Mouse (Mus musculus): ENCODE measurements around the gene Ubxn7. TPM values are rescaled to one million over a fixed set of nuclear protein-coding genes. Genes with fewer than 3 reads are reported as not detected.

The Ubxn7 gene
- polyA plus RNA-seq, 1 experiment from 2014 or later: 24.6 TPM

DNA sequence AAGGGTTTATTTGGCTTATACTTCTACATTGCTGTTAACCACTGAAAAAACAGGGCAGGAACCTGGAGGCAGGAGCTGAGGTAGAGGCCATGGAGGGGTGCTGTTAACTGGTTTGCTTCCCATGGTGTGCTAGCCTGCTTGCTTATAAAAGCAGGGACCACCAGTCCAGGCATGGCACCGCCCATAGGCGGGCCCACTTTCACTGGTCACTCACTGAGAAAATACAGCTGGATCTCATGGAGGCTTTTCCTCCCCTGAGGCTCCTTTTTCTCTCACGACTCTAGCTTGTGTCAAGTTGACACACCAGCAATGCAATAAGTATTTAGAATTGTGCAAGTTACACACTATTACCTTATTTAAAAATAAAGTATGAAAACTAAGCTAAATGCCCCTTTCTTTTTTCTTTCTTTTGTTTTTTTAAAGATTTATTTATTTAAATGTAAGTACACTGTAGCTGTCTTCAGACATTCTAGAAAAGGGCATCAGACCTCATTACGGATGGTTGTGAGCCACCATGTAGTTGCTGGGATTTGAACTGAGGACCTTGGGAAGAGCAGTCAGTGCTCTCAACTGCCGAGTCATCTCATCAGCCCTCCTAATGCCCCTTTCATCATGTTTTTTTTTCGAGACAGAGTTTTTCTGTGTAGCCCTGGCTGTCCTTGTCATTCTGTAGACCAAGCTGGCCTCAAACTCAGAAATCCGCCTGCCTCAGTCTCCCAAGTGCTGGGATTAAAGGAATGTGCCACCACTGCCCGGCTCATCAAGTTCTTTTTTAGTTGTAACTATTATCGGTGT lies 984 bp upstream of the Ubxn7 start:
- Histone ChIP-seq H3K4me1 (replicated peaks) (peaks cover 12% of the 10 kb centered on the region), H3K4me3 (peak overlapping the region; percentile 23; the same call in 1 of the 2 replicates), H3K27ac (ENCODE audit: poor library complexity, severe bottlenecking) (peak overlapping the region; percentile 68), H3K36me3 (no peaks in the 10 kb centered on the region), H3K27me3 (replicated peaks) (no peaks in the 10 kb centered on the region), H3K9ac (peak overlapping the region; percentile 54; the same call in 1 of the 2 replicates), H3K9me3 (replicated peaks) (no peaks in the 10 kb centered on the region), H3K4me2 (peak overlapping the region; percentile 43)
- 45% methylated on average over 9 of the region's 9 CpGs for WGBS
- no peak for ATAC-seq (ENCODE audit: insufficient number of reproducible peaks, low FRiP score)

DNA sequence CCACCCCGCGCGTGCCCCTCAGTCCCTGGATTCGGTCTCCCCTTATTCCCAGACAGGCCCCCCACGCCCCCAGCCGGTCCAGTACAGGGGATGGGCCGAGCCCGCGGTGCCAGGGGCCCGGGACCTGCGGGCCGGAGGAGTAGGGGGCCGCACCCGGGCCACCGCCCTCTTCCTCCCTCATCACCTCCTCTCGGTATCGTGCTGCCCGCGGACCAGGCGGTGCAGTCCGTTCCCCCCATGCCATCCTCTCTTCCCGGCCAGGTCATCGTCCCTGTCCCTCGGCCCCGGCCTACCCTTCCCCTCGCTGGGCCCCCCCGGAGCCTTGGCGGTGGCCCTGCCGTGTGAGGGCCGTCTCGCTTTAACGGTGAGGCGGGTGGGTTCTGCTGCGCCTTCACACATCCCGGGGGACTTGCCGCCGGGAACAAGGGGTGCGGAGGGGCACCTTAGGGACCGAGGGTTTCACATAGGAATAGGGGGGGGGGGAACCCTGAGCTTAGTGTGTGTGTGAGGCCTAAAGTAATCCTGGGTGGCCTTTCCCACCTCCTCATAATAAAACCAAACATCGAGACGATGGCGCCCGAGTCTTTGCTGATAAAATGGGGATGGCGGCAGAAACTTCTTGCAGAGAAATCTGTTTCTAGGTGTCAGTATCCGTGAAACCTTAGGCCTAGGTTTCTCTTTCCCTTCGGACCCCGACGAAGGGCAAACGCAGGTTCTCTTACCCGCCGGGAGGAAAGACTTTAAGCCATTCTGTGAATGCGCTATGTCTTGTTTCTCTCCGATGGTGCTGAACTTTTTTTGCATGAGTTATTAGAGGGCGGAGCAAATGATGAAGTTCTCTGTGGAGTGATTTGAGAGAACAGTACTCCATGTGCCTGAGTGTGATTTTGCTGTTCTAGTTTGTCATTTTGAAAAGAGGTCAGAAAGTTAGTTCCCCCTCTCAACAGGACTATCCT lies 777 bp downstream of the Ubxn7 start:
- Histone ChIP-seq H3K4me3 (peak overlapping the region; percentile 95), H3K4me1 (replicated peaks) (peaks cover 24% of the 10 kb centered on the region), H3K27me3 (replicated peaks) (no peaks in the 10 kb centered on the region), H3K9ac (peak overlapping the region; percentile 93), H3K4me2 (peak overlapping the region; percentile 63), H3K27ac (ENCODE audit: poor library complexity, severe bottlenecking) (peak overlapping the region; percentile 92), H3K36me3 (no peaks in the 10 kb centered on the region), H3K9me3 (replicated peaks) (no peaks in the 10 kb centered on the region)
- ATAC-seq (ENCODE audit: insufficient number of reproducible peaks, low FRiP score): peak; percentile 80
- under 1% methylated on average over 54 of the region's 54 CpGs for WGBS

- Histone ChIP-seq H3K9me3 (replicated peaks) (no peaks in the 10 kb centered on the region), H3K4me3 (no peak overlapping the region), H3K9ac (no peak overlapping the region), H3K27ac (ENCODE audit: poor library complexity, severe bottlenecking) (no peak overlapping the region), H3K27me3 (replicated peaks) (no peaks in the 10 kb centered on the region), H3K36me3 (no peaks in the 10 kb centered on the region), H3K4me2 (no peak overlapping the region), H3K4me1 (replicated peaks) (peaks cover 29% of the 10 kb centered on the region)
- ATAC-seq (ENCODE audit: insufficient number of reproducible peaks, low FRiP score): no peak
- 87% methylated on average over 5 of the region's 5 CpGs for WGBS
Measured at GRCm38 (mm10) chr16:32335146-32335545, 3.1 kb downstream of the Ubxn7 start.

- 65% methylated on average over 7 of the region's 7 CpGs for WGBS
Measured at GRCm38 (mm10) chr16:32336026-32336780, 4.1 kb downstream of the Ubxn7 start.

GRCm38 (mm10) chr16:32337001-32337400 lies 4.9 kb downstream of the Ubxn7 start:
- no peaks in the 10 kb centered on the region for H3K9me3 ChIP-seq (replicated peaks)
- H3K4me3 ChIP-seq: no peak overlapping the region
- no peaks in the 10 kb centered on the region for H3K27me3 ChIP-seq (replicated peaks)
- 0 out of 2 replicates have a peak overlapping the region, but pooled peaks have one; percentile 14 for H3K27ac ChIP-seq (ENCODE audit: poor library complexity, severe bottlenecking)
- H3K9ac ChIP-seq: no peak overlapping the region
- ATAC-seq (ENCODE audit: insufficient number of reproducible peaks, low FRiP score): no peak
- H3K36me3 ChIP-seq: no peaks in the 10 kb centered on the region
- H3K4me2 ChIP-seq: no peak overlapping the region
- peaks cover 34% of the 10 kb centered on the region for H3K4me1 ChIP-seq (replicated peaks)

More at GRCm38 (mm10) chr16:32336026-32336780, 4.1 kb downstream of the Ubxn7 start:
- no peak for ATAC-seq (ENCODE audit: insufficient number of reproducible peaks, low FRiP score)
- Histone ChIP-seq H3K4me3 (no peak overlapping the region), H3K4me1 (replicated peaks) (peaks cover 34% of the 10 kb centered on the region), H3K4me2 (no peak overlapping the region), H3K9ac (no peak overlapping the region; the same call in 1 of the 2 replicates), H3K36me3 (no peaks in the 10 kb centered on the region), H3K27me3 (replicated peaks) (no peaks in the 10 kb centered on the region), H3K9me3 (replicated peaks) (no peaks in the 10 kb centered on the region), H3K27ac (ENCODE audit: poor library complexity, severe bottlenecking) (no peak overlapping the region)

- Histone ChIP-seq H3K4me2 (no peak overlapping the region), H3K27ac (ENCODE audit: poor library complexity, severe bottlenecking) (peak overlapping the region; percentile 27; the same call in 1 of the 2 replicates), H3K36me3 (no peaks in the 10 kb centered on the region), H3K4me1 (replicated peaks) (peaks cover 33% of the 10 kb centered on the region), H3K4me3 (no peak overlapping the region), H3K9ac (no peak overlapping the region), H3K27me3 (replicated peaks) (no peaks in the 10 kb centered on the region), H3K9me3 (replicated peaks) (no peaks in the 10 kb centered on the region)
- no peak for ATAC-seq (ENCODE audit: insufficient number of reproducible peaks, low FRiP score)
- WGBS: 47% methylated on average over 1 of the region's 1 CpGs
Measured at GRCm38 (mm10) chr16:32340451-32340850, 8.4 kb downstream of the Ubxn7 start.

GRCm38 (mm10) chr16:32345521-32345920 lies 13.5 kb downstream of the Ubxn7 start:
- no peak overlapping the region for H3K9ac ChIP-seq
- H3K4me3 ChIP-seq: no peak overlapping the region
- H3K4me1 ChIP-seq (replicated peaks): peaks cover 13% of the 10 kb centered on the region
- H3K36me3 ChIP-seq: no peaks in the 10 kb centered on the region
- H3K27me3 ChIP-seq (replicated peaks): no peaks in the 10 kb centered on the region
- H3K27ac ChIP-seq (ENCODE audit: poor library complexity, severe bottlenecking): no peak overlapping the region
- H3K9me3 ChIP-seq (replicated peaks): no peaks in the 10 kb centered on the region
- no peak for ATAC-seq (ENCODE audit: insufficient number of reproducible peaks, low FRiP score)
- no peak overlapping the region for H3K4me2 ChIP-seq

- H3K4me1 ChIP-seq (replicated peaks): peaks cover 10% of the 10 kb centered on the region
- H3K27me3 ChIP-seq (replicated peaks): no peaks in the 10 kb centered on the region
- H3K27ac ChIP-seq (ENCODE audit: poor library complexity, severe bottlenecking): no peak overlapping the region
- H3K4me3 ChIP-seq: no peak overlapping the region
- ATAC-seq (ENCODE audit: insufficient number of reproducible peaks, low FRiP score): no peak
- no peak overlapping the region for H3K9ac ChIP-seq
- H3K4me2 ChIP-seq: no peak overlapping the region
- H3K9me3 ChIP-seq (replicated peaks): no peaks in the 10 kb centered on the region
- peaks cover 28% of the 10 kb centered on the region for H3K36me3 ChIP-seq
- 87% methylated on average over 3 of the region's 3 CpGs for WGBS
Measured at GRCm38 (mm10) chr16:32350776-32351175, 18.7 kb downstream of the Ubxn7 start.

DNA sequence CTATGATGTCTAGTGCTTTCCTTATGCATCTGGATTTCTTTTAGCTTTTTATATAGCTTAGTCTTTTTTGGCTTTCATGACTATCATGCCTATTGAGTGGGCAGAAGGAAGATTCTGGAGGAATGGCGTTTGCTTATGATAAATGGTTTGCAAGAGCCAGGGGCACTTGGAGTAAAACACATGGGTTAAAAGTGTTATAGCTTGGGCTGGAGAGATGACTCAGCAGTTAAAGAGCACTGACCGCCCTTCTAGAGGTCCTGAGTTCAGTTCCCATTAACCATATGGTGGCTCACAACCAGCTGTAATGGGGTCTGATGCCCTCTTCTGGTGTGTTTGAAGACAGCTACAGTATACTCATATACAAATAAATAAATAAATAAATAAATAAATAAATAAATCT lies 31.5 kb downstream of the Ubxn7 start:
- peaks cover 40% of the 10 kb centered on the region for H3K36me3 ChIP-seq
- H3K9me3 ChIP-seq (replicated peaks): no peaks in the 10 kb centered on the region
- 76% methylated on average over 2 of the region's 2 CpGs for WGBS
- H3K4me3 ChIP-seq: no peak overlapping the region
- H3K9ac ChIP-seq: no peak overlapping the region
- no peaks in the 10 kb centered on the region for H3K27me3 ChIP-seq (replicated peaks)
- no peak for ATAC-seq (ENCODE audit: insufficient number of reproducible peaks, low FRiP score)
- H3K4me1 ChIP-seq (replicated peaks): no peaks in the 10 kb centered on the region
- no peak overlapping the region for H3K4me2 ChIP-seq
- no peak overlapping the region for H3K27ac ChIP-seq (ENCODE audit: poor library complexity, severe bottlenecking)

DNA sequence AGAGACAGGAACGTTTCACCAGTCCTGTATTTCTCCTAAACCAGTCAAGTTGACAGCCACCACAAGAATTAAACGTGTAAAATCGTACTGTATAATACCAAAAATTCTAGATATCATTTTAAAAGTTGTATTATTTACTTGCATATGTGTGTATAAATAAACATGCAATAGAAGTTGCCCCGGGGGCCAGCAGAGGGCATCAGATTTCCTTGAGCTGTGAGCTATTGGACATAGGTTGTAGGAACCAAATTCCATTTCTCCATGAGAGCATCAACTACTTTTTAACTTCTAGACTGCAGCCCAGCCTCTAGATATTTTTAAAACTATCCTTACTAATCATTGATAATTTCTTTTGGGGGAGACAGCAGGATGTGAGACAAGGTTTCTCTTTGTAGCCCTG lies 39.3 kb downstream of the Ubxn7 start:
- Histone ChIP-seq H3K27me3 (replicated peaks) (no peaks in the 10 kb centered on the region), H3K4me2 (no peak overlapping the region), H3K4me1 (replicated peaks) (no peaks in the 10 kb centered on the region), H3K4me3 (no peak overlapping the region), H3K9ac (no peak overlapping the region), H3K27ac (ENCODE audit: poor library complexity, severe bottlenecking) (no peak overlapping the region), H3K36me3 (peaks cover 66% of the 10 kb centered on the region), H3K9me3 (replicated peaks) (no peaks in the 10 kb centered on the region)
- no peak for ATAC-seq (ENCODE audit: insufficient number of reproducible peaks, low FRiP score)
- WGBS: 85% methylated on average over 4 of the region's 4 CpGs
